Mouse (Mus musculus) thymus, postnatal 0 days (tissue): ENCODE measurements around the gene Gpr143. TPM values are rescaled to one million over a fixed set of nuclear protein-coding genes. Genes with fewer than 3 reads are reported as not detected.

ENCODE experiments used
- polyA plus RNA-seq: library from polyadenylated mRNA; unstranded; fragments of >200 nt; fragmentation: Nextera tagmentation; extraction: Ambion mirVana; gene quantifications from 2 replicates; pipeline ENCODE4 v1.2.1, GENCODE M21; 2015

The Gpr143 gene
- polyA plus RNA-seq, 1 experiment from 2014 or later: 0.20 TPM

Other genes starting within 250 kb of the Gpr143 start
- gene Cldn34a, start 218.6 kb upstream of the Gpr143 start, polyA plus RNA-seq: not detected in 2 replicates
- gene Shroom2, start 12.5 kb upstream of the Gpr143 start, polyA plus RNA-seq: 0.87 and 0.91 TPM in 2 replicates
- gene Usp51, start 224.5 kb downstream of the Gpr143 start, polyA plus RNA-seq: 0.18 and 0.19 TPM in 2 replicates